Mouse (Mus musculus) brown adipose tissue, adult 24 weeks (tissue): ENCODE measurements around the gene Acss3. TPM values are rescaled to one million over a fixed set of nuclear protein-coding genes. Genes with fewer than 3 reads are reported as not detected.

Experiments
- H3K27ac ChIP-seq: fragments of 200-500 bp; replicated peaks from 2 replicates; pipeline ENCODE4 v1.5.1; 2012; ENCODE audit warnings: low read depth, mild to moderate bottlenecking, low read length
- H3K4me1 ChIP-seq: fragments of 200-500 bp; 2 replicates; pipeline ENCODE4 v1.6.1; 2012; ENCODE audit warnings: low read length, mixed read lengths; ENCODE audit not compliant: control insufficient read depth, insufficient read depth, insufficient read length
- H3K4me3 ChIP-seq: fragments of 200-500 bp; 2 replicates; pipeline ENCODE4 v1.5.1; 2012; ENCODE audit warnings: low read depth, mild to moderate bottlenecking, low read length, moderate library complexity; ENCODE audit not compliant: insufficient read depth
- polyA plus RNA-seq: library from polyadenylated mRNA; stranded (reverse); fragments of >200 nt; gene quantifications from 2 replicates; pipeline ENCODE4 v1.2.4, GENCODE M21; 2012; ENCODE audit not compliant: missing spikeins, insufficient read depth, insufficient read length

Acss3 gene
- polyA plus RNA-seq, 1 experiment, result 60.8 TPM

GRCm38 (mm10) chr10:107050489-107050888, 73.0 kb downstream of the Acss3 start:
- no peak overlapping the region for H3K4me3 ChIP-seq
- no peak overlapping the region for H3K27ac ChIP-seq
- H3K4me1 ChIP-seq, result no peaks in the 10 kb centered on the region

- Histone ChIP-seq H3K4me1 (no peaks in the 10 kb centered on the region; the same call in 1 of the 2 replicates), H3K4me3 (no peak overlapping the region), H3K27ac (no peak overlapping the region)
Measured at GRCm38 (mm10) chr10:107042656-107043055, 80.8 kb downstream of the Acss3 start.

- no peak overlapping the region for H3K4me3 ChIP-seq
- H3K4me1 ChIP-seq, result no peaks in the 10 kb centered on the region; the same call in 1 of the 2 replicates
- no peak overlapping the region for H3K27ac ChIP-seq
Measured at GRCm38 (mm10) chr10:107040837-107041236, 82.6 kb downstream of the Acss3 start.

- Histone ChIP-seq H3K27ac (no peak overlapping the region), H3K4me1 (no peaks in the 10 kb centered on the region; the same call in 1 of the 2 replicates), H3K4me3 (no peak overlapping the region)
Measured at GRCm38 (mm10) chr10:107040378-107040777, 83.1 kb downstream of the Acss3 start.

GRCm38 (mm10) chr10:107039211-107039610, 84.3 kb downstream of the Acss3 start:
- Histone ChIP-seq H3K4me3 (no peak overlapping the region), H3K4me1 (no peaks in the 10 kb centered on the region; the same call in 1 of the 2 replicates), H3K27ac (no peak overlapping the region)

- H3K4me1 ChIP-seq, result no peaks in the 10 kb centered on the region
- H3K4me3 ChIP-seq, result no peak overlapping the region
Measured at GRCm38 (mm10) chr10:107024254-107024653, 99.2 kb downstream of the Acss3 start.

GRCm38 (mm10) chr10:107021118-107021517, 102.3 kb downstream of the Acss3 start:
- H3K4me1 ChIP-seq, result no peaks in the 10 kb centered on the region
- no peak overlapping the region for H3K4me3 ChIP-seq
- H3K27ac ChIP-seq, result no peak overlapping the region

More at GRCm38 (mm10) chr10:107024254-107024653, 99.2 kb downstream of the Acss3 start:
- no peak overlapping the region for H3K27ac ChIP-seq

- Histone ChIP-seq H3K4me1 (no peaks in the 10 kb centered on the region), H3K27ac (no peak overlapping the region), H3K4me3 (no peak overlapping the region)
Measured at GRCm38 (mm10) chr10:107011142-107011541, 112.3 kb downstream of the Acss3 start.

GRCm38 (mm10) chr10:106998052-106998625, 125.3 kb downstream of the Acss3 start:
- H3K4me3 ChIP-seq, result no peak overlapping the region
- H3K27ac ChIP-seq, result no peak overlapping the region
- no peaks in the 10 kb centered on the region for H3K4me1 ChIP-seq

- H3K4me1 ChIP-seq, result no peaks in the 10 kb centered on the region
- H3K27ac ChIP-seq, result no peak overlapping the region
- H3K4me3 ChIP-seq, result no peak overlapping the region
Measured at GRCm38 (mm10) chr10:106989478-106989877, 134.0 kb downstream of the Acss3 start.

- Histone ChIP-seq H3K4me1 (no peaks in the 10 kb centered on the region), H3K4me3 (no peak overlapping the region), H3K27ac (no peak overlapping the region)
Measured at GRCm38 (mm10) chr10:106975193-106976141, 148.0 kb downstream of the Acss3 start.

GRCm38 (mm10) chr10:106959026-106959425, 164.4 kb downstream of the Acss3 start:
- Histone ChIP-seq H3K27ac (no peak overlapping the region), H3K4me3 (no peak overlapping the region), H3K4me1 (no peaks in the 10 kb centered on the region)

GRCm38 (mm10) chr10:106941380-106941779, 182.1 kb downstream of the Acss3 start:
- no peak overlapping the region for H3K4me3 ChIP-seq
- no peaks in the 10 kb centered on the region for H3K4me1 ChIP-seq
- no peak overlapping the region for H3K27ac ChIP-seq

GRCm38 (mm10) chr10:106939441-106939840, 184.0 kb downstream of the Acss3 start:
- H3K27ac ChIP-seq, result no peak overlapping the region
- no peak overlapping the region for H3K4me3 ChIP-seq
- no peaks in the 10 kb centered on the region for H3K4me1 ChIP-seq

- Histone ChIP-seq H3K4me3 (no peak overlapping the region), H3K4me1 (no peaks in the 10 kb centered on the region), H3K27ac (no peak overlapping the region)
Measured at GRCm38 (mm10) chr10:106938851-106939250, 184.6 kb downstream of the Acss3 start.
